In genomic region chr10:117417772-117418667, GRCm38 (mm10) we compare ENCODE assay signal across 8 mouse cellular contexts. TPM values are rescaled to one million over a fixed set of nuclear protein-coding genes. Genes with fewer than 3 reads are reported as not detected.
A peak's percentile ranks its signal among the peaks of the same experiment; 100 is the strongest.
DNase-seq lines count a peak whose midpoint lies in the region; ATAC-seq and TF ChIP-seq lines count a peak whose summit lies in the region.

No protein-coding gene starts in this region.

- H3K27me3 ChIP-seq in cerebellum, adult 2 months (ENCODE audit: control insufficient read depth, insufficient read depth, low read length) = no peaks in the 10 kb centered on the region
- no peaks in the 10 kb centered on the region for H3K27me3 ChIP-seq in CH12.LX (replicated peaks)
- no peaks in the 10 kb centered on the region for H3K27me3 ChIP-seq in embryonic facial prominence, embryonic 11.5 days (ENCODE audit: control insufficient read depth, insufficient read depth, low read length)
- H3K27me3 ChIP-seq in hindbrain, postnatal 0 days (ENCODE audit: insufficient read depth, low read length) = no peaks in the 10 kb centered on the region
- no peaks in the 10 kb centered on the region; the same call in 1 of the 2 replicates for H3K27me3 ChIP-seq in neural tube, embryonic 13.5 days

- TF ChIP-seq CTCF in cerebellum, adult 2 months (IDR thresholded peaks at IDR 0.05; ENCODE audit: borderline replicate concordance, insufficient read depth, low read depth, low read length) = no peak
- no peak for TF ChIP-seq CTCF in CH12.LX (conservative IDR thresholded peaks at IDR 0.05 in 1 of 2, IDR thresholded peaks at IDR 0.05 in 1 of 2; ENCODE audit: low read depth in 2 of 2, low read length in 2 of 2)
- peak; percentile 14; the same call in 1 of the 2 replicates for TF ChIP-seq CTCF in hindbrain, postnatal 0 days (IDR thresholded peaks at IDR 0.05; ENCODE audit: low read depth)

- no peak for ATAC-seq in embryonic facial prominence, embryonic 11.5 days (replicated peaks; ENCODE audit: insufficient number of reproducible peaks, low FRiP score, low TSS enrichment, low read depth)
- peak; percentile 74 for ATAC-seq in hindbrain, postnatal 0 days
- peak; percentile 68 for ATAC-seq in neural tube, embryonic 13.5 days (ENCODE audit: low read depth)

- dilution Hi-C loops in CH12.LX (cut with MboI; ENCODE audit: extremely low pct_ligation_motif_present, extremely low pct_unique_long_range_greater_than_20kb, low sequenced_read_pairs) = no loop called here

- DNase-seq in cerebellum, adult 2 months = no peak
- DNase-seq in cerebellum, adult 9-11 months = no peak
- DNase-seq in CH12.LX (ENCODE audit: extremely low read depth) = peak; percentile 41
- DNase-seq in embryonic facial prominence, embryonic 11.5 days (ENCODE audit: low spot score) = peak; percentile 47
- DNase-seq in hindbrain, postnatal 0 days (ENCODE audit: low spot score) = peak; percentile 67
- DNase-seq in liver = peak; percentile 67
- DNase-seq in thymus, adult 18-20 months = no peak

- no peak overlapping the region for H3K27ac ChIP-seq in cerebellum, adult 2 months (ENCODE audit: insufficient read depth, low read length)
- no peak overlapping the region for H3K27ac ChIP-seq in CH12.LX (ENCODE audit: insufficient read depth, low read depth)
- H3K27ac ChIP-seq in embryonic facial prominence, embryonic 11.5 days (replicated peaks; ENCODE audit: low read depth, low read length) = no peak overlapping the region
- H3K27ac ChIP-seq in hindbrain, postnatal 0 days = peak overlapping the region; percentile 57; the same call in 1 of the 2 replicates
- H3K27ac ChIP-seq in neural tube, embryonic 13.5 days (replicated peaks) = peak overlapping the region; percentile 79

- no peak for TF ChIP-seq POLR2A in cerebellum, adult 2 months (IDR thresholded peaks at IDR 0.05; ENCODE audit: borderline replicate concordance, insufficient read depth, low read length)
- no peak for TF ChIP-seq POLR2A in CH12.LX (IDR thresholded peaks at IDR 0.05; ENCODE audit: low read depth, low read length)

- H3K9me3 ChIP-seq in CH12.LX (replicated peaks; ENCODE audit: low read length) = no peaks in the 10 kb centered on the region
- H3K9me3 ChIP-seq in embryonic facial prominence, embryonic 11.5 days (replicated peaks; ENCODE audit: control insufficient read depth, low read length) = no peaks in the 10 kb centered on the region
- H3K9me3 ChIP-seq in hindbrain, postnatal 0 days (ENCODE audit: low read length) = no peaks in the 10 kb centered on the region
- H3K9me3 ChIP-seq in neural tube, embryonic 13.5 days = no peaks in the 10 kb centered on the region

- no peak for TF ChIP-seq RAD21 in CH12.LX (IDR thresholded peaks at IDR 0.05; ENCODE audit: low read depth, low read length)

- in situ Hi-C loops in CH12.LX (cut with MboI; ENCODE audit: low pct_ligation_motif_present, low pct_unique_long_range_greater_than_20kb, low sequenced_read_pairs) = no loop called here

- peak overlapping the region; percentile 76 for H3K4me2 ChIP-seq in CH12.LX (ENCODE audit: insufficient read depth, low read depth, poor library complexity, severe bottlenecking)
- H3K4me2 ChIP-seq in embryonic facial prominence, embryonic 11.5 days (ENCODE audit: low read depth, low read length) = peak overlapping the region; percentile 39
- peak overlapping the region; percentile 58 for H3K4me2 ChIP-seq in hindbrain, postnatal 0 days (ENCODE audit: low read depth, low read length)
- H3K4me2 ChIP-seq in neural tube, embryonic 13.5 days = peak overlapping the region; percentile 57

- H3K36me3 ChIP-seq in CH12.LX (replicated peaks in 1 of 2; ENCODE audit: control insufficient read depth in 1 of 2, insufficient read depth in 1 of 2, low read length in 1 of 2) = no peaks in the 10 kb centered on the region
- no peaks in the 10 kb centered on the region for H3K36me3 ChIP-seq in embryonic facial prominence, embryonic 11.5 days (replicated peaks; ENCODE audit: control insufficient read depth, insufficient read depth, low read depth, low read length)
- no peaks in the 10 kb centered on the region for H3K36me3 ChIP-seq in hindbrain, postnatal 0 days (ENCODE audit: insufficient read depth, low read length)
- no peaks in the 10 kb centered on the region for H3K36me3 ChIP-seq in neural tube, embryonic 13.5 days

- H3K79me2 ChIP-seq in CH12.LX (replicated peaks; ENCODE audit: control insufficient read depth, extremely low read depth, insufficient read depth, poor library complexity, severe bottlenecking) = no peaks in the 10 kb centered on the region

- 13% methylated on average over 18 of the region's 18 CpGs for WGBS in cerebellum, adult 2 months
- WGBS in embryonic facial prominence, embryonic 11.5 days = 28% methylated on average over 18 of the region's 18 CpGs
- WGBS in hindbrain, postnatal 0 days = 15% methylated on average over 18 of the region's 18 CpGs
- WGBS in neural tube, embryonic 13.5 days = 21% methylated on average over 18 of the region's 18 CpGs

- TF ChIP-seq EP300 in CH12.LX (IDR thresholded peaks at IDR 0.05; ENCODE audit: low read length) = 0 out of 2 replicates have a peak, but pooled peaks have one; percentile 16

- peak overlapping the region; percentile 22 for H3K4me3 ChIP-seq in cerebellum, adult 2 months (replicated peaks; ENCODE audit: insufficient read depth, low read depth, low read length)
- H3K4me3 ChIP-seq in CH12.LX (replicated peaks in 1 of 3; ENCODE audit: low read depth in 2 of 3, low read length in 2 of 3, poor library complexity in 1 of 3) = peak overlapping the region in 2 of 3 experiments; percentile 39 to 46
- H3K4me3 ChIP-seq in embryonic facial prominence, embryonic 11.5 days (ENCODE audit: low read depth, low read length) = 0 out of 2 replicates have a peak overlapping the region, but pooled peaks have one; percentile 17
- peak overlapping the region; percentile 23 for H3K4me3 ChIP-seq in hindbrain, postnatal 0 days (ENCODE audit: low read length)
- H3K4me3 ChIP-seq in neural tube, embryonic 13.5 days = peak overlapping the region; percentile 30

- peak overlapping the region; percentile 20; the same call in 1 of the 2 replicates for H3K9ac ChIP-seq in CH12.LX (ENCODE audit: insufficient read depth, low read depth)
- H3K9ac ChIP-seq in embryonic facial prominence, embryonic 11.5 days (replicated peaks; ENCODE audit: low read length) = no peak overlapping the region; the same call in 1 of the 2 replicates
- 0 out of 2 replicates have a peak overlapping the region, but pooled peaks have one; percentile 22 for H3K9ac ChIP-seq in hindbrain, postnatal 0 days (replicated peaks; ENCODE audit: low read length)
- peak overlapping the region; percentile 27 for H3K9ac ChIP-seq in neural tube, embryonic 13.5 days

- H3K4me1 ChIP-seq in cerebellum, adult 2 months (ENCODE audit: control insufficient read depth, insufficient read depth, low read length) = no peaks in the 10 kb centered on the region
- peaks cover 6 to 8% of the 10 kb centered on the region in 2 experiments for H3K4me1 ChIP-seq in CH12.LX (ENCODE audit: control insufficient read depth in 1 of 2, insufficient read depth in 2 of 2)
- no peaks in the 10 kb centered on the region for H3K4me1 ChIP-seq in embryonic facial prominence, embryonic 11.5 days (ENCODE audit: control insufficient read depth, insufficient read depth, low read length)
- H3K4me1 ChIP-seq in hindbrain, postnatal 0 days (ENCODE audit: insufficient read depth, low read length) = no peaks in the 10 kb centered on the region
- H3K4me1 ChIP-seq in neural tube, embryonic 13.5 days (replicated peaks) = peaks cover 27% of the 10 kb centered on the region

TF ChIP-seq in CH12.LX, 34 proteins besides CTCF, POLR2A, EP300 and RAD21 (continues in another document):
- peak; percentile 16; the same call in 1 of the 2 replicates for TF ChIP-seq HCFC1 (IDR thresholded peaks at IDR 0.05; ENCODE audit: low read depth, low read length)
- no peak for TF ChIP-seq ZNF384 (IDR thresholded peaks at IDR 0.05; ENCODE audit: low read depth, low read length)
- TF ChIP-seq IRF4 (IDR thresholded peaks at IDR 0.05; ENCODE audit: low read depth, low read length) = 0 out of 2 replicates have a peak, but pooled peaks have one; percentile 18
- TF ChIP-seq BHLHE40 (IDR thresholded peaks at IDR 0.05; ENCODE audit: low read depth, low read length) = peak; percentile 48; the same call in 1 of the 2 replicates
- TF ChIP-seq ZC3H11A (IDR thresholded peaks at IDR 0.05; ENCODE audit: low read depth, low read length) = no peak
- no peak for TF ChIP-seq GABPA (IDR thresholded peaks at IDR 0.05; ENCODE audit: insufficient replicate concordance, low read depth, low read length)
- peak; percentile 40; the same call in 1 of the 2 replicates for TF ChIP-seq MXI1 (IDR thresholded peaks at IDR 0.05; ENCODE audit: low read depth, low read length)
- 0 out of 2 replicates have a peak, but pooled peaks have one; percentile 36 for TF ChIP-seq TBP (conservative IDR thresholded peaks at IDR 0.05; ENCODE audit: low read depth, low read length)
- TF ChIP-seq NELFE (IDR thresholded peaks at IDR 0.05; ENCODE audit: low read depth, low read length) = peak; percentile 43; the same call in 1 of the 2 replicates
- TF ChIP-seq KAT2A (IDR thresholded peaks at IDR 0.05; ENCODE audit: insufficient replicate concordance, low read length) = no peak
- no peak for TF ChIP-seq USF2 (conservative IDR thresholded peaks at IDR 0.05; ENCODE audit: low read depth, low read length)
- TF ChIP-seq MEF2A (IDR thresholded peaks at IDR 0.05; ENCODE audit: borderline replicate concordance, low read depth, low read length) = no peak
- TF ChIP-seq MYC (IDR thresholded peaks at IDR 0.05; ENCODE audit: low read depth, low read length) = no peak
- 0 out of 2 replicates have a peak, but pooled peaks have one; percentile 28 for TF ChIP-seq MAX (IDR thresholded peaks at IDR 0.05; ENCODE audit: low read length)
- no peak for TF ChIP-seq POLR2AphosphoS2 (IDR thresholded peaks at IDR 0.05; ENCODE audit: low read depth, low read length)
- TF ChIP-seq E2F4 (IDR thresholded peaks at IDR 0.05; ENCODE audit: insufficient replicate concordance, low read depth, low read length) = no peak
- TF ChIP-seq MAFK (IDR thresholded peaks at IDR 0.05; ENCODE audit: insufficient replicate concordance, low read length) = no peak
- peak; percentile 47 for TF ChIP-seq ELF1 (IDR thresholded peaks at IDR 0.05; ENCODE audit: low read depth, low read length)
- TF ChIP-seq RCOR1 (conservative IDR thresholded peaks at IDR 0.05; ENCODE audit: low read depth, low read length) = no peak

RNA-seq across cellular contexts. Expression of gene Cpsf6, which starts 38.2 kb away (rescaled TPM):
- polyA plus RNA-seq in cerebellum, adult 2 months (2012; rRNA removed) = 64.0 and 68.4 TPM in 2 replicates
- 87.6 and 109 TPM in 2 replicates for total RNA-seq in CH12.LX (2012; rRNA removed)
- total RNA-seq in CH12.LX (2014; rRNA removed) = 114 and 128 TPM in 2 replicates
- polyA plus RNA-seq in CH12.LX (2012; ENCODE audit: insufficient read length, low read depth) = 94.2 and 99.5 TPM in 2 replicates
- 212 and 223 TPM in 2 replicates for polyA plus RNA-seq in embryonic facial prominence, embryonic 11.5 days (2014; fragmentation: Nextera tagmentation; extraction: Ambion mirVana)
- 100.0 and 127 TPM in 2 replicates for total RNA-seq in hindbrain, postnatal 0 days (2014; rRNA removed)
- polyA plus RNA-seq in hindbrain, postnatal 0 days (2015; fragmentation: Nextera tagmentation; extraction: Ambion mirVana) = 82.0 and 83.2 TPM in 2 replicates
- polyA plus RNA-seq in neural tube, embryonic 13.5 days (2015; fragmentation: Nextera tagmentation; extraction: Ambion mirVana) = 144 and 167 TPM in 2 replicates

Comparison
In these comparisons a context has a peak if more than half of its experiments do, and no peak if none do; other contexts are left out.
1. DNase-seq: peak in CH12.LX (single experiment), embryonic facial prominence, embryonic 11.5 days (single experiment), hindbrain, postnatal 0 days (single experiment) and liver (single experiment); none in cerebellum, adult 2 months (0 of 2), cerebellum, adult 9-11 months (single experiment) and thymus, adult 18-20 months (0 of 2).
2. H3K27ac ChIP-seq: peak in hindbrain, postnatal 0 days (single experiment) and neural tube, embryonic 13.5 days (single experiment); none in cerebellum, adult 2 months (single experiment), CH12.LX (single experiment) and embryonic facial prominence, embryonic 11.5 days (single experiment).
3. Peak in every context shown above with its lines, with median percentiles within 50 percentile points of each other: H3K4me3 ChIP-seq and H3K4me2 ChIP-seq.